13 mouse cellular contexts compared by ENCODE assay signal in genomic region chr3:144808153-144808925, GRCm38 (mm10). TPM values are rescaled to one million over a fixed set of nuclear protein-coding genes. Genes with fewer than 3 reads are reported as not detected.
"Had no signal": no experiment of that assay in that cellular context is flagged by ENCODE, and none has a peak within 500 bp of the region (broad histone marks: within the 10 kb centered on the region; RNA-seq: fewer than 3 reads in every experiment).

No protein-coding gene starts in this region.

RNA-seq across cellular contexts. Expression of gene Clca3a2, which starts 11.0 kb away (rescaled TPM):
- total RNA-seq: left cerebral cortex, adult 18-20 months; megakaryocyte, adult 5-6 weeks had no signal
- polyA plus RNA-seq: liver, embryonic 14.5 days; myocyte had no signal

RNA-seq across cellular contexts. Expression of gene Clca3b, which starts 40.8 kb away (rescaled TPM):
- total RNA-seq: layer of hippocampus, adult 8-10 months; layer of hippocampus, postnatal 14 days; left cerebral cortex, adult 18-20 months; left cerebral cortex, postnatal 10 days; left cerebral cortex, postnatal 4 days; liver, adult 2 months; megakaryocyte, adult 5-6 weeks had no signal
- polyA plus RNA-seq: kidney, adult 2 months; limb, embryonic 13.5 days; liver, adult 2 months; liver, embryonic 14.5 days; lung, postnatal 0 days; myocyte; neural tube, embryonic 13.5 days had no signal

RNA-seq across cellular contexts. Expression of gene Clca3a1, which starts 47.6 kb away (rescaled TPM):
- polyA plus RNA-seq: myocyte had no signal
